Mouse (Mus musculus) neural tube, embryonic 11.5 days (tissue): ENCODE results near the gene Nifk. TPM values are rescaled to one million over a fixed set of nuclear protein-coding genes. Genes with fewer than 3 reads are reported as not detected.

Experiments used
- ATAC-seq: fragments of 200-750 bp; cut with Nextera tagmentation; 2 replicates; pipeline ENCODE4 v1.8.0; 2017; ENCODE audit warnings: moderate number of reproducible peaks, mild to moderate bottlenecking, moderate TSS enrichment, moderate library complexity; ENCODE audit not compliant: insufficient read depth, low FRiP score, low TSS enrichment
- DNase-seq: peaks from one replicate; pipeline ENCODE4 v3.0.0-alpha.2; 2015; ENCODE audit warnings: low spot score
- H3K27ac ChIP-seq: fragments of 300-500 bp; sonication (generic); 2 replicates; pipeline ENCODE4 v1.5.1; 2014; ENCODE audit warnings: low read depth, mild to moderate bottlenecking, low read length
- H3K27me3 ChIP-seq: fragments of 300-500 bp; sonication (generic); 2 replicates; pipeline ENCODE4 v1.6.1; 2014; ENCODE audit warnings: mild to moderate bottlenecking, low read length, mixed read lengths; ENCODE audit not compliant: control insufficient read depth, insufficient read depth
- H3K36me3 ChIP-seq: fragments of 300-500 bp; sonication (generic); 2 replicates; pipeline ENCODE4 v1.6.1; 2014; ENCODE audit warnings: mild to moderate bottlenecking, low read length, moderate library complexity, mixed read lengths; ENCODE audit not compliant: control insufficient read depth, insufficient read depth
- H3K4me1 ChIP-seq: fragments of 300-500 bp; sonication (generic); 2 replicates; pipeline ENCODE4 v1.6.1; 2014; ENCODE audit warnings: low read length, mixed read lengths; ENCODE audit not compliant: control insufficient read depth, insufficient read depth
- H3K4me2 ChIP-seq: fragments of 300-500 bp; sonication (generic); 2 replicates; pipeline ENCODE4 v1.6.1; 2014; ENCODE audit warnings: low read depth, mild to moderate bottlenecking, moderate library complexity
- H3K4me3 ChIP-seq: fragments of 300-500 bp; sonication (generic); 2 replicates; pipeline ENCODE4 v1.5.1; 2014; ENCODE audit warnings: low read depth, low read length
- H3K9ac ChIP-seq: fragments of 300-500 bp; sonication (generic); 2 replicates; pipeline ENCODE4 v1.6.1; 2014; ENCODE audit warnings: mild to moderate bottlenecking, low read length
- H3K9me3 ChIP-seq: fragments of 300-500 bp; sonication (generic); 2 replicates; pipeline ENCODE4 v1.6.1; 2016; ENCODE audit warnings: low read length; ENCODE audit not compliant: control insufficient read depth
- WGBS: fragments of 180-500 bp; shearing (Covaris S2); extraction: QIAGEN DNeasy Blood & Tissue Kit; methylation state at CpG from one replicate; pipeline ENCODE4 v1.1.7; 2014; 5-methylcytosine and 5-hydroxymethylcytosine counted together
- polyA plus RNA-seq: library from polyadenylated mRNA; unstranded; fragments of >200 nt; fragmentation: Nextera tagmentation; extraction: Ambion mirVana; gene quantifications from 2 replicates; pipeline ENCODE4 v1.2.1, GENCODE M21; 2014

Nifk gene
- polyA plus RNA-seq, 1 experiment from 2014 or later, result 96.2 TPM

GRCm38 (mm10) chr1:118311622-118312326 lies 9.9 kb upstream of the Nifk start, which contains the start of gene Tsn:
Gene Tsn, minus strand, starts transcription at chr1:118311739.
- no peak for DNase-seq

GRCm38 (mm10) chr1:118320696-118321095 lies 943 bp upstream of the Nifk start:
- DNase-seq (peak; percentile 21), ATAC-seq (0 out of 2 replicates have a peak, but pooled peaks have one; percentile 4)
- WGBS, result 66% methylated on average over 2 of the region's 2 CpGs
- H3K36me3 ChIP-seq, result peaks cover 3% of the 10 kb centered on the region; the same call in 1 of the 2 replicates
- no peak overlapping the region for H3K4me2 ChIP-seq
- H3K9ac ChIP-seq, result no peak overlapping the region
- H3K27me3 ChIP-seq, result no peaks in the 10 kb centered on the region
- H3K4me1 ChIP-seq, result peaks cover 6% of the 10 kb centered on the region; the same call in 1 of the 2 replicates
- H3K27ac ChIP-seq, result no peak overlapping the region
- no peaks in the 10 kb centered on the region for H3K9me3 ChIP-seq
- no peak overlapping the region for H3K4me3 ChIP-seq

More at GRCm38 (mm10) chr1:118311622-118312326, 9.9 kb upstream of the Nifk start, which contains the start of gene Tsn:
- H3K4me3 ChIP-seq, result peak within 1 kb of the TSS; percentile 70
- H3K36me3 ChIP-seq, result no peaks in the 10 kb centered on the region
- no peaks in the 10 kb centered on the region for H3K9me3 ChIP-seq
- H3K27me3 ChIP-seq, result no peaks in the 10 kb centered on the region
- peak; percentile 35 for ATAC-seq
- peak within 1 kb of the TSS; percentile 52 for H3K4me2 ChIP-seq
- peak within 1 kb of the TSS; percentile 60 for H3K27ac ChIP-seq
- H3K9ac ChIP-seq, result peak within 1 kb of the TSS; percentile 82
- H3K4me1 ChIP-seq, result peaks cover 6% of the 10 kb centered on the region; the same call in 1 of the 2 replicates
- 61% methylated on average over 12 of the region's 12 CpGs for WGBS

- no peak overlapping the region for H3K4me3 ChIP-seq
- no peak for DNase-seq
- peaks cover 8% of the 10 kb centered on the region for H3K36me3 ChIP-seq
- no peaks in the 10 kb centered on the region for H3K27me3 ChIP-seq
- WGBS, result 87% methylated on average over 9 of the region's 9 CpGs
- H3K4me2 ChIP-seq, result no peak overlapping the region
- H3K4me1 ChIP-seq, result no peaks in the 10 kb centered on the region
- H3K9ac ChIP-seq, result no peak overlapping the region
- no peak for ATAC-seq
- no peak overlapping the region for H3K27ac ChIP-seq
- H3K9me3 ChIP-seq, result no peaks in the 10 kb centered on the region
Measured at GRCm38 (mm10) chr1:118334749-118335713, 13.4 kb downstream of the Nifk start.

GRCm38 (mm10) chr1:118335847-118336246 lies 14.2 kb downstream of the Nifk start:
- no peak overlapping the region for H3K4me3 ChIP-seq
- no peaks in the 10 kb centered on the region for H3K9me3 ChIP-seq
- no peak overlapping the region for H3K4me2 ChIP-seq
- no peak overlapping the region for H3K27ac ChIP-seq
- DNase-seq (no peak), ATAC-seq (0 out of 2 replicates have a peak, but pooled peaks have one; percentile 27)
- no peak overlapping the region for H3K9ac ChIP-seq
- no peaks in the 10 kb centered on the region for H3K27me3 ChIP-seq
- peaks cover 8% of the 10 kb centered on the region for H3K36me3 ChIP-seq
- no peaks in the 10 kb centered on the region for H3K4me1 ChIP-seq

- H3K4me1 ChIP-seq, result no peaks in the 10 kb centered on the region
- H3K27ac ChIP-seq, result no peak overlapping the region
- H3K9me3 ChIP-seq, result no peaks in the 10 kb centered on the region
- no peak overlapping the region for H3K4me3 ChIP-seq
- H3K4me2 ChIP-seq, result no peak overlapping the region
- DNase-seq (no peak), ATAC-seq (no peak)
- H3K9ac ChIP-seq, result no peak overlapping the region
- peaks cover 2% of the 10 kb centered on the region for H3K36me3 ChIP-seq
- H3K27me3 ChIP-seq, result no peaks in the 10 kb centered on the region
- WGBS, result 69% methylated on average over 5 of the region's 5 CpGs
Measured at GRCm38 (mm10) chr1:118337921-118338320, 16.3 kb downstream of the Nifk start.

- Histone ChIP-seq H3K27me3 (no peaks in the 10 kb centered on the region), H3K9ac (no peak overlapping the region), H3K4me3 (no peak overlapping the region), H3K9me3 (no peaks in the 10 kb centered on the region), H3K4me2 (no peak overlapping the region), H3K27ac (no peak overlapping the region), H3K36me3 (no peaks in the 10 kb centered on the region), H3K4me1 (no peaks in the 10 kb centered on the region)
- ATAC-seq (no peak; the same call in 1 of the 2 replicates), DNase-seq (no peak)
- 42% methylated on average over 6 of the region's 6 CpGs for WGBS
Measured at GRCm38 (mm10) chr1:118343649-118344435, 22.2 kb downstream of the Nifk start.

- no peaks in the 10 kb centered on the region for H3K4me1 ChIP-seq
- DNase-seq, result no peak
- H3K9ac ChIP-seq, result no peak overlapping the region
- no peak for ATAC-seq
- no peak overlapping the region for H3K4me2 ChIP-seq
- H3K27ac ChIP-seq, result no peak overlapping the region
- WGBS, result 83% methylated on average over 3 of the region's 3 CpGs
- no peaks in the 10 kb centered on the region for H3K27me3 ChIP-seq
- H3K36me3 ChIP-seq, result no peaks in the 10 kb centered on the region
- H3K9me3 ChIP-seq, result no peaks in the 10 kb centered on the region
- no peak overlapping the region for H3K4me3 ChIP-seq
Measured at GRCm38 (mm10) chr1:118349922-118350321, 28.3 kb downstream of the Nifk start.

- H3K27ac ChIP-seq, result no peak overlapping the region
- H3K9ac ChIP-seq, result no peak overlapping the region
- WGBS, result 81% methylated on average over 6 of the region's 6 CpGs
- ATAC-seq (no peak), DNase-seq (no peak)
- H3K27me3 ChIP-seq, result no peaks in the 10 kb centered on the region
- H3K4me2 ChIP-seq, result no peak overlapping the region
- no peaks in the 10 kb centered on the region for H3K36me3 ChIP-seq
- no peak overlapping the region for H3K4me3 ChIP-seq
- no peaks in the 10 kb centered on the region for H3K4me1 ChIP-seq
- H3K9me3 ChIP-seq, result no peaks in the 10 kb centered on the region
Measured at GRCm38 (mm10) chr1:118359071-118359761, 37.6 kb downstream of the Nifk start.
